Mouse (Mus musculus) kidney, adult 2 months (tissue): Measurements from ENCODE around the gene Olfr1357.

Experiments used
- CTCF ChIP-seq: fragments of 200-500 bp; conservative IDR thresholded peaks from 2 replicates; pipeline ENCODE4 v1.5.1; 2011; ENCODE audit warnings: low read depth, mild to moderate bottlenecking, control low read depth, low read length, moderate library complexity, mixed read lengths; ENCODE audit not compliant: insufficient read depth, insufficient read length
- POLR2A ChIP-seq: fragments of 200-500 bp; IDR thresholded peaks from one replicate; pipeline ENCODE4 v1.6.1; 2011; ENCODE audit warnings: low read depth, low read length, control low read depth

DNA sequence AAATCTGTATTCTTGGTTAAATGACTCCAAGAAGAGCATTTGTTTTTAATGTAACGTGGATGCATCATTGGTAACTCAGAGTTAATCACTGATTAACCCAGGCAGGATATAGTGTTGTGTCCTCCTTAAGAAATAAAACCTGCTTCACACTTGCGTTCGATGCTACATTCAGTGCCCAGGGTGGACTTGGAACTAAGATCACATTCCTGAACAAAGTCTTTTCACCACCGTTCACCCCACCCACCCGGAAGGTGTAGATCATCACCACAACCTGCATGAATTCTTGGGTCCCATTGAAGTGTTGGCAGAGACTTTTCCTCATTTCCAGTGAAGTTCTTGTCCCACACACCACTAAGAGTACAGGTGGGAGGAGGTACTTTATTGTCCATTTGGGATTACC lies 24.1 kb downstream of the Olfr1357 start:
- TF ChIP-seq CTCF (no peak), POLR2A (no peak)
